Mouse (Mus musculus): ENCODE measurements at regions not wholly inside any gene's neighbourhood (a gene's known extent, or its start where the extent isn't known, plus 50 kb on each side); places are given as distances from the start of the nearest gene placed in this dataset.

DNA sequence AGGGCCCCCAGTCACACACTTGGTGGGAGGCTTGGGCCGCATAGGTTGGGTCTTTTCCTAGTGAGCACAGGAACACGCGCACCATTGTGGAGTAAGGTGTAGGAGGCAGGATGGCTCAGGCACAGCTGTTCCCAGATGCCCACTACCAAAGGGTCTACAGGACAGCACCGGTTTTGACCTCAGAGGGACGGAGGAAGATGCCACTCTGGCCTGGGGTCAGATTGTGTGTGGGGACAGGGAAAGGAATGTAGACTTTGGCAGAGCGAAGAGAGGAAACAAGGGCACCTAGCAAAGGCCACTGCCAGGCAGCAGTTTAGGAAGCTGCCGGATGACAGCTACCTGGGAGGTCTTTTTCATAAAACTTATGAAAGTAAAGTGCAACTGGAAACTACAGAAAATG, 73.5 kb upstream of the Slc25a13 start:
- ATAC-seq (replicated peaks; ENCODE audit: low FRiP score): no peak
- Histone ChIP-seq H3K9ac (ENCODE audit: low read depth, low read length) (no peak overlapping the region), H3K4me2 (no peak overlapping the region)

DNA sequence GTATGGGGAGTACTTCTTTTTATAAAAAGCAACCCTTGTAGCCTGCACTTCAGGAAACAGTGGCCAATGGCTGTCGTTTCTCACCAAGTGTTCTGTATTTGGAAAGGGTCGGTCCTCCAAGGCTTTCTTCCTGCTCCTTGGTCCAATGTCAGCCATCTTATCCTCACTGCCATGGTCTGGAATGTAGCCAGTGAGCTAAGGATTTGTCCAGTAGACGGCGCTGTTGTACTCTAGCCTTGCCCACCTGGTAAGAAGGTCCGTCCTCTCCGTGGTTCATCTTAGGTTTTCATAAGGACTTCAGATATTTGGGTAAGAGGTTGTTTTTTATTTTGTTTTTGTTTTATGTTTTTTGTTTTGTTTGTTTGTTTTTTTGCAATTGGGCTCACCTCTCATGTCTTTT, 72.8 kb upstream of the Slc25a13 start:
- no peaks in the 10 kb centered on the region for H3K36me3 ChIP-seq (ENCODE audit: control insufficient read depth, insufficient read depth, low read length)
- no peaks in the 10 kb centered on the region for H3K4me1 ChIP-seq (replicated peaks; ENCODE audit: control insufficient read depth, insufficient read depth, low read length)
- H3K27me3 ChIP-seq (replicated peaks; ENCODE audit: control insufficient read depth, insufficient read depth, low read length): no peaks in the 10 kb centered on the region
- H3K27ac ChIP-seq (ENCODE audit: low read depth, low read length): no peak overlapping the region
- H3K9ac ChIP-seq (ENCODE audit: low read depth, low read length): no peak overlapping the region
- no peak overlapping the region for H3K4me3 ChIP-seq (ENCODE audit: low read depth, low read length)
- DNase-seq (ENCODE audit: low spot score) (no peak), ATAC-seq (replicated peaks; ENCODE audit: low FRiP score) (0 out of 2 replicates have a peak, but pooled peaks have one; percentile 39)
- WGBS: 27% methylated on average over 6 of the region's 6 CpGs
- no peaks in the 10 kb centered on the region for H3K9me3 ChIP-seq (ENCODE audit: control insufficient read depth, low read length)
- H3K4me2 ChIP-seq: no peak overlapping the region

More for the DNA sequence above, 73.5 kb upstream of the Slc25a13 start:
- H3K9me3 ChIP-seq (ENCODE audit: control insufficient read depth, low read length): no peaks in the 10 kb centered on the region
- no peaks in the 10 kb centered on the region for H3K4me1 ChIP-seq (replicated peaks; ENCODE audit: control insufficient read depth, insufficient read depth, low read length)
- H3K4me3 ChIP-seq (ENCODE audit: low read depth, low read length): no peak overlapping the region
- WGBS: 84% methylated on average over 7 of the region's 7 CpGs
- no peaks in the 10 kb centered on the region for H3K27me3 ChIP-seq (replicated peaks; ENCODE audit: control insufficient read depth, insufficient read depth, low read length)
- no peak overlapping the region for H3K27ac ChIP-seq (ENCODE audit: low read depth, low read length)
- DNase-seq (ENCODE audit: low spot score): no peak
- H3K36me3 ChIP-seq (ENCODE audit: control insufficient read depth, insufficient read depth, low read length): no peaks in the 10 kb centered on the region

DNA sequence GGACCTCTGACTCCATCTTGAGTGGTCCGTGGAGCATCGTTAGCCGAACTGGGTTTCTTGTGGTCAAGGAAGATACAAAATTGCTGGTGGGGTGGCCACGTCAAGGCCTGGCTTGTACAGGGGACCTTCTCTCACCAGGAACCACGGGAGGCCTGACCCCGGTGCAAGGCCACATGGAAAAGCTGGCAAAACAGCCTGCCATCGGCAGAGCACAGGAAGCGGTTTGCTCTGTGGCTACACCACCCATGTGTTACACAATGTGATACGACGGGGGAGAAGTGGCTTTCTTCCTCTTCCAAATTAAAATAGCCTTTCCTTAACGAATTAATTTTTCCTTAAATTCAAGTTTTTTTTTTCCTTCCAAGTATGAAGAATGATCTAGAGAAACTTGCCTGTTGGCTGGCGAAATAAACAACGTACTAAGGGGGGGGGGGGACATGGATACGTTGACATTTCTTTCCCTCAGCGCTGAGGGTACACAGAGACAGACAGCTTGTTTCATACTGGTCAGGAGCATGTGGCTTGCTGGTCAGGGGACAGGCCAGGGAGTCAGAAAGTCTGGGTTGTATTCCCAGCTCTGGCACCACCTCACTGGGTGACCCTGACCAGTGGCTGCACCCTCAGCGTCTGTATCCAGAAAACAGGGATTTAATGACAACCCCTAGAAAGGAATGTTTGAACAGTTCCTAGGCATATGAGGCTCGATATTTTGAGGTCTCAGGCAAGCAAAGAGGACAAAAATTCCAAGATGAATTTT, 64.0 kb upstream of the Slc25a13 start:
- ATAC-seq (replicated peaks; ENCODE audit: low FRiP score) (no peak), DNase-seq (ENCODE audit: low spot score) (no peak)
- no peak overlapping the region for H3K27ac ChIP-seq (ENCODE audit: low read depth, low read length)
- H3K9ac ChIP-seq (ENCODE audit: low read depth, low read length): no peak overlapping the region
- H3K27me3 ChIP-seq (replicated peaks; ENCODE audit: control insufficient read depth, insufficient read depth, low read length): no peaks in the 10 kb centered on the region
- no peak overlapping the region for H3K4me2 ChIP-seq
- 54% methylated on average over 17 of the region's 17 CpGs for WGBS
- no peaks in the 10 kb centered on the region for H3K4me1 ChIP-seq (replicated peaks; ENCODE audit: control insufficient read depth, insufficient read depth, low read length)
- no peak overlapping the region for H3K4me3 ChIP-seq (ENCODE audit: low read depth, low read length)
- H3K36me3 ChIP-seq (ENCODE audit: control insufficient read depth, insufficient read depth, low read length): no peaks in the 10 kb centered on the region
- no peaks in the 10 kb centered on the region for H3K9me3 ChIP-seq (ENCODE audit: control insufficient read depth, low read length)

- Histone ChIP-seq H3K4me2 (no peak overlapping the region), H3K9ac (ENCODE audit: low read depth, low read length) (no peak overlapping the region), H3K9me3 (ENCODE audit: control insufficient read depth, low read length) (no peaks in the 10 kb centered on the region), H3K4me1 (replicated peaks; ENCODE audit: control insufficient read depth, insufficient read depth, low read length) (no peaks in the 10 kb centered on the region), H3K36me3 (ENCODE audit: control insufficient read depth, insufficient read depth, low read length) (no peaks in the 10 kb centered on the region), H3K27me3 (replicated peaks; ENCODE audit: control insufficient read depth, insufficient read depth, low read length) (no peaks in the 10 kb centered on the region), H3K4me3 (ENCODE audit: low read depth, low read length) (no peak overlapping the region), H3K27ac (ENCODE audit: low read depth, low read length) (no peak overlapping the region)
- no peak for DNase-seq (ENCODE audit: low spot score)
- no peak for ATAC-seq (replicated peaks; ENCODE audit: low FRiP score)
- WGBS: 76% methylated on average over 6 of the region's 6 CpGs
Observed at GRCm38 (mm10) chr6:6279646-6280045, 62.7 kb upstream of the Slc25a13 start.

GRCm38 (mm10) chr6:6270545-6270944, 53.6 kb upstream of the Slc25a13 start:
- DNase-seq (ENCODE audit: low spot score): no peak
- Histone ChIP-seq H3K4me1 (replicated peaks; ENCODE audit: control insufficient read depth, insufficient read depth, low read length) (no peaks in the 10 kb centered on the region), H3K9ac (ENCODE audit: low read depth, low read length) (no peak overlapping the region), H3K4me2 (no peak overlapping the region), H3K27ac (ENCODE audit: low read depth, low read length) (no peak overlapping the region), H3K9me3 (ENCODE audit: control insufficient read depth, low read length) (no peaks in the 10 kb centered on the region), H3K4me3 (ENCODE audit: low read depth, low read length) (no peak overlapping the region), H3K36me3 (ENCODE audit: control insufficient read depth, insufficient read depth, low read length) (no peaks in the 10 kb centered on the region), H3K27me3 (replicated peaks; ENCODE audit: control insufficient read depth, insufficient read depth, low read length) (no peaks in the 10 kb centered on the region)
- WGBS: 12% methylated on average over 2 of the region's 2 CpGs
- no peak for ATAC-seq (replicated peaks; ENCODE audit: low FRiP score)

All from liver, embryonic 11.5 days (tissue).